Mouse (Mus musculus): Measurements from ENCODE around the gene Ankrd63.
"Not testable (repeated sequence)": the region's sequence is repeated elsewhere in the genome, so short reads cannot be mapped to it uniquely, and the experiment has no call there.

Ankrd63 gene

GRCm38 (mm10) chr2:118658457-118658856 lies 45.3 kb downstream of the Ankrd63 start:
- no peak for DNase-seq

- no peak for DNase-seq
These were observed 47.0 kb downstream of the Ankrd63 start for GRCm38 (mm10) chr2:118656688-118657281.

GRCm38 (mm10) chr2:118650697-118651096 lies 53.1 kb downstream of the Ankrd63 start:
- DNase-seq: not testable (repeated sequence)

All from kidney, adult 9 months (tissue).